Mouse (Mus musculus) gastrocnemius, adult 2 months (tissue): ENCODE data around the gene Tpst2. TPM values are rescaled to one million over a fixed set of nuclear protein-coding genes. Genes with fewer than 3 reads are reported as not detected.

Experiments used
- DNase-seq: peaks from one replicate; pipeline ENCODE4 v3.0.0; 2022
- H3K27ac ChIP-seq: fragments of 200-600 bp; 2 replicates; pipeline ENCODE4 v1.8.1; 2022; ENCODE audit warnings: mild to moderate bottlenecking
- H3K4me3 ChIP-seq: fragments of 200-600 bp; 2 replicates; pipeline ENCODE4 v1.8.1; 2022; ENCODE audit warnings: mild to moderate bottlenecking, moderate library complexity
- CTCF ChIP-seq: fragments of 200-600 bp; IDR thresholded peaks from 2 replicates; pipeline ENCODE4 v1.8.1; 2022; ENCODE audit warnings: antibody characterized with exemption, mild to moderate bottlenecking, moderate library complexity
- intact Hi-C: fragments of 180-260 bp; cut with DNase I; formaldehyde crosslinking; loops from one replicate; pipeline ENCODE4 v1.15.1; 2025
- total RNA-seq, 2 experiments: library from RNA; stranded (reverse); gene quantifications; 2 replicates each; pipeline ENCODE4 v1.2.3; 2021

Tpst2 gene
- total RNA-seq, 2 experiments from 2014 or later: 12.6 to 25.4 TPM

- Histone ChIP-seq H3K27ac (peak overlapping the region; percentile 86), H3K4me3 (peak overlapping the region; percentile 79)
- intact Hi-C loops: loop anchor here (2.0 to 5.0 kb wide), 2 partner anchors 13 to 36 kb away; no protein-coding TSS in a partner anchor
- no peak for DNase-seq
- no peak for TF ChIP-seq CTCF
These were observed 1.5 kb downstream of the Tpst2 start for GRCm38 (mm10) chr5:112277906-112278470.

- Histone ChIP-seq H3K4me3 (peak overlapping the region; percentile 51), H3K27ac (peak overlapping the region; percentile 86)
- intact Hi-C loops: loop anchor here (5.0 kb wide), 1 partner anchor 37 kb away; no protein-coding TSS in a partner anchor
- DNase-seq: peak; percentile 84
- TF ChIP-seq CTCF: no peak
These were observed 2.9 kb downstream of the Tpst2 start for GRCm38 (mm10) chr5:112279181-112280021.

- H3K4me3 ChIP-seq: peak overlapping the region; percentile 51
- intact Hi-C loops: no loop called here
- DNase-seq: peak; percentile 49
- no peak for TF ChIP-seq CTCF
- H3K27ac ChIP-seq: peak overlapping the region; percentile 86
These were observed 3.7 kb downstream of the Tpst2 start for GRCm38 (mm10) chr5:112280151-112280550.

GRCm38 (mm10) chr5:112280863-112281660, 4.6 kb downstream of the Tpst2 start:
- peak overlapping the region; percentile 51; the same call in 1 of the 2 replicates for H3K4me3 ChIP-seq
- TF ChIP-seq CTCF: no peak
- H3K27ac ChIP-seq: peak overlapping the region; percentile 86
- DNase-seq: no peak
- intact Hi-C loops: no loop called here

GRCm38 (mm10) chr5:112281676-112282075, 5.2 kb downstream of the Tpst2 start:
- intact Hi-C loops: no loop called here

GRCm38 (mm10) chr5:112282123-112282779, 5.8 kb downstream of the Tpst2 start:
- peak overlapping the region; percentile 86 for H3K27ac ChIP-seq
- H3K4me3 ChIP-seq: no peak overlapping the region
- no peak for DNase-seq
- intact Hi-C loops: no loop called here
- TF ChIP-seq CTCF: no peak

More at GRCm38 (mm10) chr5:112281676-112282075, 5.2 kb downstream of the Tpst2 start:
- DNase-seq: no peak
- Histone ChIP-seq H3K27ac (peak overlapping the region; percentile 86), H3K4me3 (no peak overlapping the region)
- TF ChIP-seq CTCF: no peak

- intact Hi-C loops: no loop called here
- Histone ChIP-seq H3K27ac (peak overlapping the region; percentile 86), H3K4me3 (peak overlapping the region; percentile 21)
- no peak for DNase-seq
- TF ChIP-seq CTCF: no peak
These were observed 6.4 kb downstream of the Tpst2 start for GRCm38 (mm10) chr5:112282780-112283482.

DNA sequence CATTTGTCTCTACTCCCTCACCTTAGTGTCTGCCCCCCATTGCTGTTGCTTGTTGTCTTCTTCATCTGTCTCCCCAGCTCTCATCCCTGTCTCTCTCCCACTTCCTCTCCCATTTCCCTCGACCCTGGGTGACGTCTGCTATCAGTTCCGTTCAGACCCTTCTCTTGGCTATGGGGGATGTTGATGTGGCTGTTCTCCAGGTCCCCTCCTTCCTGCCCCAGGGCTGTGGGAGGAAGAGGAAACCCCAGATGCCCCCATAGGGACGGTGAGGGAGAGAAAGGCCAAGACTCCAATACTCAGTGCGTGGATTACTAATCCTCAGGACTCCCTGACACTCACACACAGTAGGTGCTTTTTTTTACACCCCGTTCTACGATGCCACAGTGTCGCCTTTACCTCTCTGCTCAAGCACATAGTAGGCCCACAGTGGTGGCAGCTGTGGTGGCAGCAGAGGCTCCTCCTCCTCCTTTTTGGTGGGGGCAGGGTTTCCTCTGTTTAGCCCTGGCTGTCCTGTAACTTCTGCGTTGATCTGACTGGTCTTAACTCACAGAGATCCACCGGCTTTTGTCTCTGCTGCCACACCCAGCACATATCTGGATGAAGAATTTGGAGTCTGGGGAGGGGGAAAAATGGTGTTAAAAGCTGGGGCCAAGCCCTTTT, 7.2 kb downstream of the Tpst2 start:
- DNase-seq: no peak
- intact Hi-C loops: no loop called here
- H3K27ac ChIP-seq: peak overlapping the region; percentile 86
- no peak for TF ChIP-seq CTCF
- 0 out of 2 replicates have a peak overlapping the region, but pooled peaks have one; percentile 11 for H3K4me3 ChIP-seq

GRCm38 (mm10) chr5:112284203-112284582, 7.7 kb downstream of the Tpst2 start:
- intact Hi-C loops: no loop called here
- DNase-seq: no peak
- no peak for TF ChIP-seq CTCF
- Histone ChIP-seq H3K27ac (peak overlapping the region; percentile 86), H3K4me3 (0 out of 2 replicates have a peak overlapping the region, but pooled peaks have one; percentile 24)

DNA sequence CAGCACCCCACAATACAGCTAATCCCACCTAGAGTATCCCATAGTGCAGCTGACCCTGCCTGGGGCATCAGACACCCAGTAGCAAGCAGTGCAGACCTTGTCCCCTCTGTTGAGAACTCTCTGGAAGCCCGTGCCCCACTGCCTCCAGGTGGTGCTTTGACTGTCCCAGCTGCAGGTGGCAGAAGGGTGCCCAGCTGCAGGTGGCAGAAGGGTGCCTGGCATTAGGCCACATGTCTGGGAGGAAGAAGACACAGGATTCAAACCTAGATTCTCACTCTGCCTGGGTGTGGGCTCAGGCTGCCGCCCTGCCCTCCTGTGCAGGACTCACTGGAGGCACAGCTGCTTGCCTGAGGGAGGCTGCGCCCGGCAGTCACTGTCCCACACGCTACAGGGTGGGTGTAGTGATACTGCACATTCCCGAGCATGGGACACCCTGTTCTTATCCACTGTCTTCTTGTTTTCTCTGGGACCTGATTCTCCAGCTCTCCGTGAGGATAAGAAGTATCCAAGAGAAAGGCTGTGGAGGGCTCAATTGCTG, 9.1 kb downstream of the Tpst2 start:
- no peak for TF ChIP-seq CTCF
- no peak overlapping the region for H3K4me3 ChIP-seq
- intact Hi-C loops: no loop called here
- H3K27ac ChIP-seq: peak overlapping the region; percentile 86; the same call in 1 of the 2 replicates
- DNase-seq: no peak

DNA sequence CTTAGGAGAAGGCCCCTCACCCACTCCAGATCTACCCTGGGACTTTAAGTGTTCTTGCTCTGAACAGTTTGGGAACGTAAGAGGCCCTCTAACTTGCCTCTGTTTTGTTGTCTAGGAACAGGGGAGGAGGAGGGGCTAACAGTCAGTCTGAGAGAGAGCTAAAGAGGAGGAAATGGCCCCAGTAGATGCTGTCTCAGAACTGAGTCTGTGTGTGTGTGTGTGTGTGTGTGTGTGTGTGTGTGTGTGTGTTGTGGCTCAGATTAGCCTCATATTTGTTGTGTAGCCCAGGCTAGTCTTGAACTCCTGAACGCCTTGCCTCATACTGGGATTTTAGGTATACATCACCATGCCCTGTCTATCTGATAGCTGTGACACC, 10.1 kb downstream of the Tpst2 start:
- no peak for DNase-seq
- Histone ChIP-seq H3K27ac (no peak overlapping the region; the same call in 1 of the 2 replicates), H3K4me3 (no peak overlapping the region)
- intact Hi-C loops: no loop called here
- no peak for TF ChIP-seq CTCF
